Mouse (Mus musculus): Measurements from ENCODE around the gene Clhc1. TPM values are rescaled to one million over a fixed set of nuclear protein-coding genes. Genes with fewer than 3 reads are reported as not detected.
A peak's percentile ranks its signal among the peaks of the same experiment; 100 is the strongest.
"Not testable (repeated sequence)": the region's sequence is repeated elsewhere in the genome, so short reads cannot be mapped to it uniquely, and the experiment has no call there.

Gene Clhc1
- under 1 TPM; 0.15 to 0.37 TPM for total RNA-seq (2021)
- long read RNA-seq = 0 reads

GRCm38 (mm10) chr11:29547752-29548503 is at the start of gene Clhc1, which contains the start of gene Rps27a:
Clhc1 (plus strand) TSS chr11:29547950.
Rps27a (minus strand) TSS chr11:29548109.
- DNase-seq (ENCODE audit: low spot score in 2 of 2) = peak; percentile 88 to 95

DNA sequence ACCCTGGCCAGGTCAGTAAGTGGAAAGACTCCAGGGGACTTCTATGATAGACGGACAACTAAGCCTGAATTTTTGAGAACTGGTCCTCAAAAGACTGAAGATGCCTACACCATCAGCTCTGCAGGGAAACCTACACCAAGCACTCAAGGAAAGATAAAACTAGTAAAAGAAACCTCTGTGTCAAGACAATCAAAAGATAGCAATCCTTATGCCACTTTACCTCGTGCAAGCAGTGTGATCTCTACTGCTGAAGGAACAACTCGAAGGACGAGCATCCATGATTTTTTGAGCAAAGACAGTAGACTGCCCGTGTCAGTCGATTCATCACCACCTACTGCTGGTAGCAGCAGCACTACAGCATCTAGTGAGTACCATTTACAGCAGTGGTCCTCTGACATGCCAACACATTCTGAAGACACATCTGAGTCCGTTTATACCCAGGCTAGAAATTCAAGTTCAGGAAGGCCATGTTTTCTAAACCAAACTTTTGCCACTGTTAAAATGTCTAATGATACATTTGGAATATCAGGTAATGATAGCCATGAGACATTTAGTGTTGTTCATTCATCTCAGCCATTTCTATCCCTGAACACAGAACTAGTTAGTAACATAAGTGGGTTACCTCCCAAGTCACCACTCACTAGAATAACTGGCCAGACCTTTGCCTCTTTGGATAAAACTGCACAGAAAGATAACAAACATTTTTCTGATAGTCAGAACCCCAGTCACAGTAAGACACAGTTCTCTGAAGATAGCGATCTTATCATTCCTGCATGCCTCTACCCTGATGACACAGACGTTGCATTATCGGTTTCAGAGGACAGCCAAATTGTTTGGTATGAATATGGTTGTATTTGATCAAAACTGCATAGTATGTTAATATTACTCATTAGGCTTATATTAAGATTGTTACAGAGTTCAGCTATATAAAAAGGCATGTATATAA is 43.5 kb upstream of the Clhc1 start:
- no peak for DNase-seq (ENCODE audit: low spot score in 2 of 2)

DNA sequence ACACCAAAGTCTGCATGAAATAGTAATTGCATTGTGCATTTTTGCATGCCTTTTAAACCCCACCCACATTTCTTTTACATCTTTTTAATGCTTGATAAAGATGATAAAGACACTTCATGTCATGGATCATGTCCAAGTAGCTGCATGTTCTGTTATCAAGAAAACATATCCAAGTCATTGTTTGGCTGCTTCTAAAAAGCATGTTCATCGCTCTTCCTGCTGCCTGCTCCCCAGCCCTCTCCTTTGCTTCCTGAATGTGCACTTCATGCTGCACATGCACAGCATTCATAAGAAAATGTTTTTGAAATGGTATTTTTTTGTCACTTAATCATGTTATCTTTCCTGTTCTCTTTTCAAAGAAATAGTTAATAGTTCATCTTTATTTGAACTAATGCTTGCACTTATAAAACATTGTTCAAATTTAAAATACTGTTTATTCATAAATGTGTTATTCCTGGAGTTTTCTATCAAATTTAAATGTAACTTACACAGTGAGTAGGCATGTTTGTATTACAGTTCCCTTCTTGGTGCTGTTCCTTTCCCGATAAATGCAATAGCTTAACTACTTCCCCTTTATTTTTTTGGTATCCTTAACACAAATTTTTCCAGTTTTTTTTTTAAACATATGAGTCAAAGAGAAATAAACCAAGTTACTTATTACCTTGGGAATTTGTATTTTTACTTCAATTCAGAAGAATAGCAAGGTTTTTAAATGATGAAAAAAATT is 42.7 kb upstream of the Clhc1 start:
- no peak for DNase-seq (ENCODE audit: low spot score in 2 of 2)

GRCm38 (mm10) chr11:29509421-29509820 is 38.3 kb upstream of the Clhc1 start:
- no peak for DNase-seq (ENCODE audit: low spot score in 2 of 2)

DNA sequence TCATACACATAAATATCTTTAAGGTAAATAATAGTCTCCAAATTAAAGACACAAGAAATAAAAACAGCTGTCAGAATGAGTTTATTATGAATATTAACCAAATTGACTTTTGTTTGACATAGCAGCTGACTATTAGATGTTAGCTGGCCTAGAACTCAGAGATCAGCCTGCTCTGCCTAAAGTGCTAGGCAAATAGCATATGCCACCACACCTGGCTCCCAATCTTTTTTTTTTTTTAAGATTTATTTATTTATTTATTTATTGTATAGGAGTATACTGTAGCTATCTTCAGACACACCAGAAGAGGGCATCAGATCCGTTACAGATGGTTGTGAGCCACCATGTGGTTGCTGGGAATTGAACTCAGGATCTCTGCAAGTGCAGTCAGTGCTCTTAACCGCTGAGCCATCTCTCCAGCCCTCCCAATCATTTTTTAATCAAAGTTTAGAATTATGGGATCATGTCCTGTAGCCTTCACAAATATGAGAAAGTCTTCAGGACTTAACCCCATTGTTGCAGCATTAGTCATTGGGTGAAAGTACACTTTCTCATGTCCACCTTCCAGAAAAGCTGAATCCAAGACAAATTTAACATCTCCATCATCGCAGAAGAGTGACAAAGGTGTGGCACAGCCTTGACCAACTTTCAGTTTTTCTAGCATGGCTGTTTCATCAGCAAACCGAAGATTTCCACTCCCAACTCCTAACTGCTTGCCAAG is 34.8 kb upstream of the Clhc1 start:
- DNase-seq (ENCODE audit: low spot score in 2 of 2) = no peak

- DNase-seq (ENCODE audit: low spot score in 2 of 2) = no peak
Measured at GRCm38 (mm10) chr11:29514325-29514681, 33.4 kb upstream of the Clhc1 start.

DNA sequence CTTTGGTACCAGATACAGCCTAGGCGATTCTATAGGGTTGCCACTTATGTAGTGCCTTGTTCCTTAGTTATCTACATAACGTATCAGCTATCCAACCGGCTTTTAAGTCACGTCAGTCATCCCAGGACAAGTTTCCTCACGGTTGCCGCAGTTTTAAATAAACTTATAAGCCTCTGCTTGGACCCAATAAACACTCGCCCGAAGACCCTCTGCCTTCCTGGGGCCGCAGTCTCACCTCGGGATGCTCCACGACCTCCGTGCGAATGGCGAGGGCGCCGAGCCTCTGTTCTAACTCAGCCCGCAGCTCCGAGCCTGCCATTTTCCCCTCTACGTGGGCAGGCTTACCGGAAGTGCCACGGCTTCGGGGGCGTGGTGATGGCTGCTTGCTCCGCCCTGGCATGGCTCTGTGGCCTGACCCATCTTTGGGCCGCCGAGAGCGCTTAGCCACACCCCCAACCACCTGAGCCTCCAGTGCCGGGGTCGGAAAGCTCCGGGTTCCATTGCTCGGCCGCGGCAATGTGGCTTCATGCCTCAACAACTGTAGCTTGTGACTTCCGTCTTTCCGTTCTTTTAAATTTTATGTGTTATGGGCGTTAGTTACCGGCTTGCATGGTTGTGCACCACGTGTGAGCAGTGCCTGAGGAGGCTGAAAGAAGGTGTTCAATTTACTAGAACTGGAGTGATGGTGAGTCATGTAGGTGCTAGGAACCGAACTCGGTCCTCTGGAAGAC is 32.9 kb upstream of the Clhc1 start, which contains the start of gene Prorsd1:
TSS of gene Prorsd1 (minus strand) at position 352 of the 731 bp plus-strand sequence.
- peak; percentile 45 to 74 for DNase-seq (ENCODE audit: low spot score in 2 of 2)

DNA sequence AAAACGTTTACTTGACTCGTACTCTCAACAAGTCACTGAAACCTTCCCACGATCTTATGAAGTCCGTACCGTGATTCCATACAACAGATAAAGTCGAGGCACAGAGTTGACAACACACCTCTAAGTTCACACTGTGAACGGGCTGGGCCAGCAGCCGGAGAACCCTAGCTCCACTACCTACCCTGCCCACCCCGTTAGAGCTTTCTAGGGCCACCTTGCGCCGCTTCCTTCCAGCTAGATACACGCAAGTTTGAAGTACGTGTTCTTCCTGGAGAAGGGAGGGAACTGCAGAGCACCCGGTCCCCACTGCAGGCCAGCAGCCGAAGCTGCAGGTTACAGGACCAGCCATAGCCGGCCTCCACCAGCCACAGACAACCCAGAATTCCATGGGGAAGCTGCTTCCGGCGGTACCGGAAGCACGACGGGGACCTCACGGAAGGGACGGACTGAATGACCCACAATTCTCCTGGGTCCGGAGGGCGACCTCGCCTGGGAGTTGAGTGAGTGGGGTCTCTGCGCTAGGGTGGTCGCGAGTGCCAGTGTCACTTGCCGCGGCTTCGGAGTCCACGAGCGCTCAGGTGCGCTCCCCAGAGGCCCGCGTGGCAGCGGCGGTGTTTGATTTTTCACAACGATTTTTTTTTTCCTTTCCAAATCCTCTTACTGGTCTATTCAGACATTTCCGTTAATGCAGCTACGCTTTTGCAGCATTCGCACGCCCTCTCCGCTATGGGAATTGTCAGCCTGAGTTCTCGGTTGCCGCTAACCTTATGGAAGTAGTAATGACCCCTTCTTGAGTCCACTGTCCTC is 21.6 kb upstream of the Clhc1 start, which contains the start of gene Mtif2:
TSS of gene Mtif2 (plus strand) at position 421 of the 807 bp plus-strand sequence.
- peak; percentile 64 to 88 for DNase-seq (ENCODE audit: low spot score in 2 of 2)

DNA sequence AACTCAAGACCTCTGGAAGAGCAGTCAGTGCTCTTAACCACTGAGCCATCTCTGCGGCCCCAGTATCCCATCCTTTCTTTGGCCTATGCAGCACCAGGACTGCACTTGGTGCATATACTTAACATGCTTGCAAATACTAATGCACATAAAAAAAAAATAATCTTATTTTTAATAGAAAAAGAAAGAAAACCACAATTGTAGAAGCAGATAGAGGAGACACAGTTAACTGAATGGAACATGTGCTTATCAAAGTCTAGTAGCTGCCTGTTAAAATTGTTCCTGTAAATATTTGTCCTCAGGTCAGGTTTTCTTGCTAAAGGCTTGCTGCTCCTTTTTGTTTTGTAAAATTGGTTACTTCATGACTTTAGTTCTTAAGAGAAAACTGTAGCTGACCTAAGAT is 9.5 kb upstream of the Clhc1 start:
- no peak for DNase-seq (ENCODE audit: low spot score in 2 of 2)

DNA sequence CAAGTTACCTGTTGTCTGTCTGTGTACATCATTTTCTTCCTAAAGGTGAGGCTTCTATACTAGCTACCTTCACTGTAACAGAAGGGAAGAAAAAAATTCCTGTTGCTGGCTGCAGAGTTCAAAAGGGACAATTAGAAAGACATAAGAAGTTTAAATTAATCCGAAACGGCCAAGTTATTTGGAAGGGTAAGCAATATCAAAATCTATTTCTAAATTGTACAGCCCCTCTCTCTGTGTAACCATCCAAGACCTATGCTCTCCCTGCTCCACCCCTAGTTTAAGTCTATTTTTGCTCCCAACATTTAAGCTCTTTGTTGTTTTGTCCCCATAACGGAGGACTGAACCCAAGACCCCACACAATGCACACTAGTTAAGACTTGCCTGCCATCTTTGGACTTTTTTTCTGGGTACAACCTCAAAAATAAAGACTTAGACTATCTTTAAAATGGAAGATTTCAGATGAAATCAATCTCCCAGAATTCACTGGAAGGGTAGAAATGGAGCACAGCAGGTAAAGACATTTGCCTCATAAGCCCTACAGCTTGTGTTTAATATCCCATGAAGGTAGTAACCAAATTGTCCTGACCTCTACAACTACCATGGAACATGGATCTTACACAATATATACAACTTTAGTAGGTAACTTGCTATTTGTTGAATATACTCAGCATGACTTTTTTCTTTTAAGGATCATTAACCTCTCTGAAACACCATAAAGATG is 3.4 kb upstream of the Clhc1 start:
- no peak for DNase-seq (ENCODE audit: low spot score in 2 of 2)

- not testable (repeated sequence) for DNase-seq (ENCODE audit: low spot score in 2 of 2)
Measured at GRCm38 (mm10) chr11:29545150-29545752, 2.5 kb upstream of the Clhc1 start.

DNA sequence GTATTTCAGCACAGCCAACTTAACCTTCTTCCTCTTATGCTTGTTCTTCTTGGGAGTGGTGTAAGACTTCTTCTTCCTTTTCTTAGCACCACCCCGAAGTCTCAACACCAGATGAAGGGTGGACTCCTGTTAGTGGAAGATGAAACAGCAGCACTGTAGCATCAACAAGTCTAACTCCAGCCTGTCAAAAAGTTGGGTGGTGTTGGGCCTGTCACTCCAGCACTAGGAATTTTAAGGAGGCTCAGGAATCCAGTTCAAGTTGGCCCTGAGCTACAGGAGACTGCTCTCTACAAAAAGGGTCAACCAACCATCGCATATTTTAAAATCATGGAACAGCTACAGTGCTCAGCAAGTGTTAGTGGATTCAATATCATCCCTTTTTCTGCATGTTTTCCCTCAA is 1.5 kb upstream of the Clhc1 start:
- not testable (repeated sequence) for DNase-seq (ENCODE audit: low spot score in 2 of 2)

- no peak for DNase-seq (ENCODE audit: low spot score in 2 of 2)
Measured at GRCm38 (mm10) chr11:29546762-29547161, 988 bp upstream of the Clhc1 start.

GRCm38 (mm10) chr11:29547249-29547751 is 450 bp upstream of the Clhc1 start:
- DNase-seq (ENCODE audit: low spot score in 2 of 2) = no peak

GRCm38 (mm10) chr11:29548504-29549424 is 1.0 kb downstream of the Clhc1 start:
- DNase-seq (ENCODE audit: low spot score in 2 of 2) = peak in 1 of 2 experiments; percentile 16

GRCm38 (mm10) chr11:29549425-29549778 is 1.7 kb downstream of the Clhc1 start:
- no peak for DNase-seq (ENCODE audit: low spot score in 2 of 2)

GRCm38 (mm10) chr11:29560452-29560851 is 12.7 kb downstream of the Clhc1 start:
- no peak for DNase-seq (ENCODE audit: low spot score in 2 of 2)
